Mouse (Mus musculus): ENCODE measurements around the gene Scly. TPM values are rescaled to one million over a fixed set of nuclear protein-coding genes. Genes with fewer than 3 reads are reported as not detected.
A peak's percentile ranks its signal among the peaks of the same experiment; 100 is the strongest.

Scly gene
- total and polyA plus RNA-seq, 3 experiments = 10.1 to 16.6 (median 10.5) TPM

DNA sequence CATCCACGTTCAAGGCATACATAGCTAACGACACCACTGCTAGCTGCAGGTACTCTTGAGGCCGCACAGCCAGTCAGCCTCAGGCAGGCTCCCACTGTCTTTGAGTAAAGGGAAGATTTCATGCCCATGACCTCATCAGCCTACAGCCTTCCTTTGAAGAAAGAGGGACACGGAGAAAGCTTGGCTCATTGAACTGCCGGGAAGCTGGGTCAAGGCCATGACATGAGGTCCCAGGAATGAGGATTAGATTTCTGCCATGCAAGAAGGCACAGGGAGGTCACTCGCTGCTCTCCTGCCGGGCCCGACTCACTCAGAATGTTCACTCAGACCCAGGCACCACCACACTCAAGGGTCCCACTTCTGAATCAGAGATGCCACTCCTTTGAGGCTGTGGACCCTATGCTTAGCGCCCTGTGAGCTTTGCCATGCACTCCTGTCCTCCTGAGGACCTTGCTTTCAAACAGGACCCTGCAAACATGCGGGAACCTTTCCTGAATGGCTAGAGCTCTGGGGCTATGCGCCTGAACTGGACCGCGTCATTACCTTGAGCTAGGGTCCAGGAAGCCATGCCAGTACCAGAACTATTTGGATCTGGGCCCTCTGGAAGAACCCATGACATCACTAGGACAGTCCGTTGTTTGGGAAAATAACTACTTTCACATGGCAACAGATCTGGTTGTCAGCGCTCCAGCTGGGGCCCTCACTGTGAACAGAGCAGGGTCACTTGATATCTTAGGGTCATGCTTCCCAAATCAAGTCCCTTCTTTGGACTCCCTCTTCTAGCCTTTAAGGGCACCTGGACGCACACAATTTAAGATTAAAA lies 66.9 kb downstream of the Scly start:
- Histone ChIP-seq H3K27me3 (ENCODE audit: insufficient read depth, low read length) (peaks cover 38% of the 10 kb centered on the region), H3K9me3 (replicated peaks) (no peaks in the 10 kb centered on the region), H3K4me1 (ENCODE audit: insufficient read depth, low read depth, low read length) (peaks cover 27% of the 10 kb centered on the region), H3K4me3 (ENCODE audit: low read depth, low read length) (no peak overlapping the region), H3K36me3 (replicated peaks) (peaks cover 22% of the 10 kb centered on the region)
- no peak for TF ChIP-seq TAL1 (conservative IDR thresholded peaks at IDR 0.05; ENCODE audit: low read depth, low read length)
- TF ChIP-seq CTCF (IDR thresholded peaks at IDR 0.05; ENCODE audit: low read depth, low read length) = no peak
- no peak for TF ChIP-seq POLR2AphosphoS5 (IDR thresholded peaks at IDR 0.05; ENCODE audit: insufficient replicate concordance, low read depth, low read length)
- no peak for TF ChIP-seq GATA1 (IDR thresholded peaks at IDR 0.05; ENCODE audit: borderline replicate concordance, low read length)
- TF ChIP-seq GATA2 (IDR thresholded peaks at IDR 0.05; ENCODE audit: borderline replicate concordance, low read depth, low read length) = no peak
- no peak for DNase-seq (ENCODE audit: low spot score)
- ATAC-seq (ENCODE audit: extremely low read depth, insufficient number of reproducible peaks, low FRiP score, poor library complexity, severe bottlenecking) = no peak

- H3K27me3 ChIP-seq (ENCODE audit: insufficient read depth, low read length) = peaks cover 36% of the 10 kb centered on the region
- ATAC-seq (ENCODE audit: extremely low read depth, insufficient number of reproducible peaks, low FRiP score, poor library complexity, severe bottlenecking) = no peak
- H3K9me3 ChIP-seq (replicated peaks) = no peaks in the 10 kb centered on the region
- TF ChIP-seq CTCF (IDR thresholded peaks at IDR 0.05; ENCODE audit: low read depth, low read length) (no peak), GATA2 (IDR thresholded peaks at IDR 0.05; ENCODE audit: borderline replicate concordance, low read depth, low read length) (no peak), POLR2AphosphoS5 (IDR thresholded peaks at IDR 0.05; ENCODE audit: insufficient replicate concordance, low read depth, low read length) (no peak), GATA1 (IDR thresholded peaks at IDR 0.05; ENCODE audit: borderline replicate concordance, low read length) (no peak)
- H3K4me1 ChIP-seq (ENCODE audit: insufficient read depth, low read depth, low read length) = peaks cover 28% of the 10 kb centered on the region
- no peak for DNase-seq (ENCODE audit: low spot score)
- H3K4me3 ChIP-seq (ENCODE audit: low read depth, low read length) = peak overlapping the region; percentile 72; the same call in 1 of the 2 replicates
- peaks cover 30% of the 10 kb centered on the region for H3K36me3 ChIP-seq (replicated peaks)
Measured at GRCm38 (mm10) chr1:91365816-91366214, 67.7 kb downstream of the Scly start.

DNA sequence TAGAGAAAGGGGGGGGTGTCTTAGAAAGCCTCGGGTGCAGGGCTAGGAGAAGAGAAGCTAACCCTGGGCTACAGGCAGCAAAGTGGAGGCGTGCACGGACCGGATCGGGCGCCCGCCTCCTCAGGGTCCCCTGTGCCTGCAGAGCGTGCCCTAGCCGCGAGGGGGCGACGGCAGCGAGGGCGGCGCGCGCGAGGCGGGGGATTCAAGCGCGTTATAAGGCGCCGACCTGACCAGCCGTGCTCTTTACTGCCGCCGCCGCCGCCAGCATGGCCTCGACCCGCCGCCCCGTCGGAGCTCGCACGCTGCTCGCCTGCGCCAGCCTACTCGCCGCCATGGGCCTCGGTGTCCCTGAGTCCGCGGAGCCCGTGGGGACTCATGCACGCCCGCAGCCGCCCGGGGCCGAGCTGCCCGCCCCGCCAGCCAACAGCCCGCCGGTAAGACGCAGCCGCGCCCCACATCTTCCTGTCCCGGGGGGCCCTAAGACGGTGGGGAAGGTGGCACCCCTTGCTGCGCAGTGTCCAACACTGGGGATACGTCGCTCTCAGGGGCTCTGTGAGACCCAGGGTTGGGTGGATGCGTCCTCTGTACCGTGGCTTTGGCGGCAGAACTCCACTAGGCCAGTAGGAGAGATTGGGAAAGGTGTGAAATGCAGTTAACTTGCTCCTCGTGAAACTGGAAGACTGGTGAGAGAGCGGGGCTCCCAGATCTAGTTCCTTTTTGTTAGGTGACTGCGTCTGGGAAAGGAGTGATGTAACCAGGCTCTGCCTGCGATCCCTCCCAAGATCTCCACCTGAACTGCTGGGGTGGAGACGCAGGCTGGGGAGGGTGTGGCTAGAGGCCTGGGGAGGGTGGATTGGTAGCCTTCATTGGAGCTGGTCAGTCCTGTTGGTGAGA lies 68.3 kb downstream of the Scly start, which contains the start of gene Erfe:
Gene Erfe (plus strand): TSS at position 216 of the 894 bp plus-strand sequence.
- TF ChIP-seq GATA1 (IDR thresholded peaks at IDR 0.05; ENCODE audit: borderline replicate concordance, low read length) (no peak), POLR2AphosphoS5 (IDR thresholded peaks at IDR 0.05; ENCODE audit: insufficient replicate concordance, low read depth, low read length) (no peak), TAL1 (conservative IDR thresholded peaks at IDR 0.05; ENCODE audit: low read depth, low read length) (no peak), CTCF (IDR thresholded peaks at IDR 0.05; ENCODE audit: low read depth, low read length) (peak; percentile 90)
- H3K36me3 ChIP-seq (replicated peaks) = peaks cover 37% of the 10 kb centered on the region
- peaks cover 28% of the 10 kb centered on the region for H3K4me1 ChIP-seq (ENCODE audit: insufficient read depth, low read depth, low read length)
- peak; percentile 42 for ATAC-seq (ENCODE audit: extremely low read depth, insufficient number of reproducible peaks, low FRiP score, poor library complexity, severe bottlenecking)
- H3K4me3 ChIP-seq (ENCODE audit: low read depth, low read length) = peak within 1 kb of the TSS; percentile 72
- DNase-seq (ENCODE audit: low spot score) = peak; percentile 92
- peaks cover 29% of the 10 kb centered on the region for H3K27me3 ChIP-seq (ENCODE audit: insufficient read depth, low read length)
- no peaks in the 10 kb centered on the region for H3K9me3 ChIP-seq (replicated peaks)

DNA sequence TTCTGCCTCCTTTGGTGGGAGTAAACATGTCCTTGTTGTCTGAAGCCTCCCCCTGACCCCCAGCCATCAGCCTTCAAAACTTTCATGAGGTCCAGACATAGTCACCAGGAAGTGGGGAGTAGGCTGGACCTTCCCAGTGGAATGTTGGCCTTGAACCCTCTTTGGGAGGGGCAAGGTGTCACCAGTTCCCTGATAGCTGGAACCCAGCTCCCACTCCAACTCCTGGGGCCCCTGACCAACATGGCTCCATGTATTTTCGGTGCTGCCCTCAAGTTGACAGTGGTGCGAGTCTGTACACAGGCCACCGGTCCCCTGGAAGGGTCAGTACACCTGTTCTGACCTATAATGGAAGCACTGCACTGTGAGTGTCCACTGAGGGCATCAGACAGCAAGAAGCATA lies 69.2 kb downstream of the Scly start:
- DNase-seq (ENCODE audit: low spot score) (no peak), ATAC-seq (ENCODE audit: extremely low read depth, insufficient number of reproducible peaks, low FRiP score, poor library complexity, severe bottlenecking) (no peak)
- TF ChIP-seq CTCF (IDR thresholded peaks at IDR 0.05; ENCODE audit: low read depth, low read length) = no peak
- no peak for TF ChIP-seq GATA2 (IDR thresholded peaks at IDR 0.05; ENCODE audit: borderline replicate concordance, low read depth, low read length)
- TF ChIP-seq GATA1 (IDR thresholded peaks at IDR 0.05; ENCODE audit: borderline replicate concordance, low read length) = no peak
- no peak for TF ChIP-seq TAL1 (conservative IDR thresholded peaks at IDR 0.05; ENCODE audit: low read depth, low read length)
- Histone ChIP-seq H3K27me3 (ENCODE audit: insufficient read depth, low read length) (peaks cover 22% of the 10 kb centered on the region), H3K4me3 (ENCODE audit: low read depth, low read length) (peak overlapping the region; percentile 72; the same call in 1 of the 2 replicates), H3K36me3 (replicated peaks) (peaks cover 45% of the 10 kb centered on the region), H3K9me3 (replicated peaks) (no peaks in the 10 kb centered on the region), H3K4me1 (ENCODE audit: insufficient read depth, low read depth, low read length) (peaks cover 31% of the 10 kb centered on the region)

- DNase-seq (ENCODE audit: low spot score) (peak; percentile 4), ATAC-seq (ENCODE audit: extremely low read depth, insufficient number of reproducible peaks, low FRiP score, poor library complexity, severe bottlenecking) (no peak)
- H3K9me3 ChIP-seq (replicated peaks) = no peaks in the 10 kb centered on the region
- peaks cover 50% of the 10 kb centered on the region for H3K4me1 ChIP-seq (ENCODE audit: insufficient read depth, low read depth, low read length)
- TF ChIP-seq TAL1 (conservative IDR thresholded peaks at IDR 0.05; ENCODE audit: low read depth, low read length) (no peak), CTCF (IDR thresholded peaks at IDR 0.05; ENCODE audit: low read depth, low read length) (no peak), GATA1 (IDR thresholded peaks at IDR 0.05; ENCODE audit: borderline replicate concordance, low read length) (no peak), GATA2 (IDR thresholded peaks at IDR 0.05; ENCODE audit: borderline replicate concordance, low read depth, low read length) (no peak), POLR2AphosphoS5 (IDR thresholded peaks at IDR 0.05; ENCODE audit: insufficient replicate concordance, low read depth, low read length) (no peak)
- no peak overlapping the region for H3K4me3 ChIP-seq (ENCODE audit: low read depth, low read length)
- peaks cover 66% of the 10 kb centered on the region for H3K36me3 ChIP-seq (replicated peaks)
- H3K27me3 ChIP-seq (ENCODE audit: insufficient read depth, low read length) = peaks cover 10% of the 10 kb centered on the region
Measured at GRCm38 (mm10) chr1:91369408-91369807, 71.3 kb downstream of the Scly start.

DNA sequence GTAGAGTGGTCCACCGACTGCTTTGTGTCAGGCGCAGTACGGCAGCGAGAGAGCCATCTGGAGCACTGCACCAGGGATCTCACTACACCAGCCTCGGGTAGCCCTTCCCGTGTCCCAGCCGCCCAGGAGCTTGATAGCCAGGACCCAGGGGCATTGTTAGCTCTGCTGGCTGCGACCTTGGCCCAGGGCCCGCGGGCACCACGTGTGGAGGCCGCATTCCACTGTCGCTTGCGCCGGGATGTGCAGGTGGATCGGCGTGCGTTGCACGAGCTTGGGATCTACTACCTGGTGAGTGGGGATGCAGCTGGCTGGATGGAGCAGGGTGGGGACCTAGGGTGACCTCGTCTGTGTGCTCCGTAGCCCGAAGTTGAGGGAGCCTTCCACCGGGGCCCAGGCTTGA lies 71.9 kb downstream of the Scly start:
- no peak for ATAC-seq (ENCODE audit: extremely low read depth, insufficient number of reproducible peaks, low FRiP score, poor library complexity, severe bottlenecking)
- Histone ChIP-seq H3K9me3 (replicated peaks) (no peaks in the 10 kb centered on the region), H3K27me3 (ENCODE audit: insufficient read depth, low read length) (peaks cover 4% of the 10 kb centered on the region), H3K4me1 (ENCODE audit: insufficient read depth, low read depth, low read length) (peaks cover 55% of the 10 kb centered on the region), H3K4me3 (ENCODE audit: low read depth, low read length) (0 out of 2 replicates have a peak overlapping the region, but pooled peaks have one; percentile 2), H3K36me3 (replicated peaks) (peaks cover 73% of the 10 kb centered on the region)
- DNase-seq (ENCODE audit: low spot score) = no peak
- peak; percentile 27; the same call in 1 of the 2 replicates for TF ChIP-seq POLR2AphosphoS5 (IDR thresholded peaks at IDR 0.05; ENCODE audit: insufficient replicate concordance, low read depth, low read length)
- no peak for TF ChIP-seq GATA1 (IDR thresholded peaks at IDR 0.05; ENCODE audit: borderline replicate concordance, low read length)

Other genes with a start within 250 kb of the Scly start
- gene Rbm44, start 153.2 kb upstream of the Scly start, total RNA-seq (2014; fragmentation: Nextera tagmentation) = not detected in 2 replicates
- gene Rbm44, start 153.2 kb upstream of the Scly start, total RNA-seq (2017) = 0.23 and 0.27 TPM in 2 replicates
- gene Rbm44, start 153.2 kb upstream of the Scly start, polyA plus RNA-seq (2012) = not detected in 2 replicates
- gene Ramp1, start 118.5 kb upstream of the Scly start, total RNA-seq (2014; fragmentation: Nextera tagmentation) = not detected in 2 replicates
- gene Ramp1, start 118.5 kb upstream of the Scly start, total RNA-seq (2017) = 0.11 TPM in 1 of 2 replicates, not detected in the other
- 0.02 and 0.10 TPM in 2 replicates for gene Ramp1, start 118.5 kb upstream of the Scly start, polyA plus RNA-seq (2012)
- 85.6 and 90.7 TPM in 2 replicates for gene Ube2f, start 48.0 kb upstream of the Scly start, total RNA-seq (2014; fragmentation: Nextera tagmentation)
- gene Ube2f, start 48.0 kb upstream of the Scly start, total RNA-seq (2017) = 52.9 and 61.3 TPM in 2 replicates
- gene Ube2f, start 48.0 kb upstream of the Scly start, polyA plus RNA-seq (2012) = 11.9 and 16.6 TPM in 2 replicates
- gene Espnl, start 23.7 kb downstream of the Scly start, total RNA-seq (2014; fragmentation: Nextera tagmentation) = 0.78 and 1.1 TPM in 2 replicates
- gene Espnl, start 23.7 kb downstream of the Scly start, total RNA-seq (2017) = 0.93 and 0.99 TPM in 2 replicates
- 0.17 and 0.19 TPM in 2 replicates for gene Espnl, start 23.7 kb downstream of the Scly start, polyA plus RNA-seq (2012)
- gene Klhl30, start 52.7 kb downstream of the Scly start, total RNA-seq (2014; fragmentation: Nextera tagmentation) = not detected in 2 replicates
- 0.16 TPM in 1 of 2 replicates, not detected in the other for gene Klhl30, start 52.7 kb downstream of the Scly start, total RNA-seq (2017)
- not detected in 2 replicates for gene Klhl30, start 52.7 kb downstream of the Scly start, polyA plus RNA-seq (2012)
- gene Erfe, start 68.1 kb downstream of the Scly start, total RNA-seq (2014; fragmentation: Nextera tagmentation) = 1.2 and 2.1 TPM in 2 replicates
- 0.81 and 0.93 TPM in 2 replicates for gene Erfe, start 68.1 kb downstream of the Scly start, total RNA-seq (2017)
- gene Erfe, start 68.1 kb downstream of the Scly start, polyA plus RNA-seq (2012) = 0.78 and 0.94 TPM in 2 replicates
- gene Ilkap, start 100.5 kb downstream of the Scly start, total RNA-seq (2014; fragmentation: Nextera tagmentation) = 76.8 and 86.5 TPM in 2 replicates
- gene Ilkap, start 100.5 kb downstream of the Scly start, total RNA-seq (2017) = 194 and 208 TPM in 2 replicates
- 86.6 and 104 TPM in 2 replicates for gene Ilkap, start 100.5 kb downstream of the Scly start, polyA plus RNA-seq (2012)
- 18.0 and 19.0 TPM in 2 replicates for gene Hes6, start 115.7 kb downstream of the Scly start, total RNA-seq (2014; fragmentation: Nextera tagmentation)
- gene Hes6, start 115.7 kb downstream of the Scly start, total RNA-seq (2017) = 42.2 and 55.1 TPM in 2 replicates
- gene Hes6, start 115.7 kb downstream of the Scly start, polyA plus RNA-seq (2012) = 91.5 and 105 TPM in 2 replicates
- gene Per2, start 161.0 kb downstream of the Scly start, total RNA-seq (2014; fragmentation: Nextera tagmentation) = 13.0 and 15.4 TPM in 2 replicates
- 4.4 and 5.3 TPM in 2 replicates for gene Per2, start 161.0 kb downstream of the Scly start, total RNA-seq (2017)
- gene Per2, start 161.0 kb downstream of the Scly start, polyA plus RNA-seq (2012) = 14.2 and 17.5 TPM in 2 replicates
- 9.7 and 10.5 TPM in 2 replicates for gene Traf3ip1, start 196.3 kb downstream of the Scly start, total RNA-seq (2014; fragmentation: Nextera tagmentation)
- 12.7 and 12.8 TPM in 2 replicates for gene Traf3ip1, start 196.3 kb downstream of the Scly start, total RNA-seq (2017)
- 16.1 and 17.8 TPM in 2 replicates for gene Traf3ip1, start 196.3 kb downstream of the Scly start, polyA plus RNA-seq (2012)
- 8.3 and 12.9 TPM in 2 replicates for gene Asb1, start 242.2 kb downstream of the Scly start, total RNA-seq (2014; fragmentation: Nextera tagmentation)
- gene Asb1, start 242.2 kb downstream of the Scly start, total RNA-seq (2017) = 25.7 and 28.0 TPM in 2 replicates
- gene Asb1, start 242.2 kb downstream of the Scly start, polyA plus RNA-seq (2012) = 9.3 and 12.4 TPM in 2 replicates